Mouse (Mus musculus) MEL (cell line): ENCODE data around the gene Ablim1. TPM values are rescaled to one million over a fixed set of nuclear protein-coding genes. Genes with fewer than 3 reads are reported as not detected.

Source experiments
- DNase-seq: peaks from one replicate; pipeline ENCODE4 v3.0.0; 2011; ENCODE audit warnings: low read depth, low spot score
- H3K27ac ChIP-seq: 2 replicates; pipeline ENCODE4 v1.5.1; 2012; ENCODE audit warnings: low read depth, mild to moderate bottlenecking, control low read depth, low read length, moderate library complexity; ENCODE audit not compliant: control insufficient read depth
- H3K27me3 ChIP-seq, 2 experiments: fragments of 150-350 bp in 1 of 2; sonication (generic) in 1 of 2; 2 replicates each; pipeline ENCODE4 v1.6.1; 2012; ENCODE audit warnings: low read length in 2 of 2, mild to moderate bottlenecking in 2 of 2, improper control_type of control experiment in 1 of 2, moderate library complexity in 1 of 2; ENCODE audit not compliant: insufficient read depth in 2 of 2, control insufficient read depth in 1 of 2
- H3K36me3 ChIP-seq, 2 experiments: 2 replicates each; pipeline ENCODE4 v1.6.1; 2012 to 2014; ENCODE audit warnings: low read length in 2 of 2, improper control_type of control experiment in 1 of 2, inconsistent platforms in 1 of 2, mild to moderate bottlenecking in 1 of 2; ENCODE audit not compliant: insufficient read depth in 2 of 2, control insufficient read depth in 1 of 2
- H3K4me1 ChIP-seq, 2 experiments: fragments of 150-350 bp in 1 of 2; sonication (generic) in 1 of 2; 2 replicates each; pipeline ENCODE4 v1.6.1; 2012; ENCODE audit warnings: low read length in 2 of 2, improper control_type of control experiment in 1 of 2, mild to moderate bottlenecking in 1 of 2; ENCODE audit not compliant: insufficient read depth in 2 of 2, control insufficient read depth in 1 of 2
- H3K4me3 ChIP-seq, 2 experiments: fragments of 150-350 bp in 1 of 2; sonication (generic) in 1 of 2; 2 replicates each; pipeline ENCODE4 v1.5.1; 2012; ENCODE audit warnings: low read depth in 2 of 2, low read length in 2 of 2, mild to moderate bottlenecking in 2 of 2, moderate library complexity in 2 of 2, control low read depth in 1 of 2, improper control_type of control experiment in 1 of 2; ENCODE audit not compliant: control insufficient read depth in 1 of 2, insufficient read depth in 1 of 2
- H3K79me2 ChIP-seq: 2 replicates; pipeline ENCODE4 v1.6.1; 2012; ENCODE audit warnings: mild to moderate bottlenecking, low read length, moderate library complexity; ENCODE audit not compliant: control insufficient read depth, poor library complexity, insufficient read depth
- H3K9ac ChIP-seq: 2 replicates; pipeline ENCODE4 v1.6.1; 2012; ENCODE audit warnings: low read depth, mild to moderate bottlenecking, control low read depth, low read length, moderate library complexity; ENCODE audit not compliant: control insufficient read depth, poor library complexity, severe bottlenecking
- H3K9me3 ChIP-seq: fragments of 150-350 bp; sonication (generic); replicated peaks from 2 replicates; pipeline ENCODE4 v1.6.1; 2012; ENCODE audit warnings: mild to moderate bottlenecking, low read length, improper control_type of control experiment, moderate library complexity; ENCODE audit not compliant: insufficient read depth
- CHD2 ChIP-seq: IDR thresholded peaks from 2 replicates; pipeline ENCODE4 v1.6.1; 2011; ENCODE audit warnings: low read length, improper control_type of control experiment
- CTCF ChIP-seq, 3 experiments: IDR thresholded peaks in 2 of 3; conservative IDR thresholded peaks in 1 of 3; 2 replicates each; pipeline ENCODE4 v1.5.1; 2011 to 2012; ENCODE audit warnings: low read length in 3 of 3, low read depth in 2 of 3, mild to moderate bottlenecking in 2 of 3, improper control_type of control experiment in 1 of 3, inconsistent platforms in 1 of 3, mixed read lengths in 1 of 3, moderate library complexity in 1 of 3; ENCODE audit not compliant: control insufficient read depth in 1 of 3, insufficient read depth in 1 of 3, poor library complexity in 1 of 3, severe bottlenecking in 1 of 3
- ETS1 ChIP-seq: IDR thresholded peaks from 2 replicates; pipeline ENCODE4 v1.6.1; 2012; ENCODE audit warnings: low read depth, mild to moderate bottlenecking, inconsistent platforms, low read length, improper control_type of control experiment, moderate library complexity
- GATA1 ChIP-seq: IDR thresholded peaks from 2 replicates; pipeline ENCODE4 v1.6.1; 2011; ENCODE audit warnings: low read depth, low read length, improper control_type of control experiment
- HCFC1 ChIP-seq: IDR thresholded peaks from 2 replicates; pipeline ENCODE4 v1.6.1; 2012; ENCODE audit warnings: low read depth, mild to moderate bottlenecking, inconsistent platforms, low read length, improper control_type of control experiment, moderate library complexity
- KAT2A ChIP-seq: conservative IDR thresholded peaks from 2 replicates; pipeline ENCODE4 v1.6.1; 2012; ENCODE audit warnings: low read depth, low read length, improper control_type of control experiment, inconsistent platforms
- MAX ChIP-seq: IDR thresholded peaks from 2 replicates; pipeline ENCODE4 v1.6.1; 2011; ENCODE audit warnings: low read length, improper control_type of control experiment
- MAZ ChIP-seq: IDR thresholded peaks from 2 replicates; pipeline ENCODE4 v1.6.1; 2012; ENCODE audit warnings: low read depth, mild to moderate bottlenecking, inconsistent platforms, low read length, improper control_type of control experiment
- MYC ChIP-seq: IDR thresholded peaks from 2 replicates; pipeline ENCODE4 v1.6.1; 2011; ENCODE audit warnings: low read depth, mild to moderate bottlenecking, low read length, improper control_type of control experiment, moderate library complexity
- NELFE ChIP-seq: IDR thresholded peaks from 2 replicates; pipeline ENCODE4 v1.6.1; 2011; ENCODE audit warnings: low read depth, low read length, improper control_type of control experiment
- NRF1 ChIP-seq: IDR thresholded peaks from 2 replicates; pipeline ENCODE4 v1.6.1; 2014; ENCODE audit warnings: low read depth, mild to moderate bottlenecking, inconsistent platforms, low read length, improper control_type of control experiment, moderate library complexity; ENCODE audit not compliant: poor library complexity, insufficient read depth, severe bottlenecking
- POLR2A ChIP-seq, 2 experiments: IDR thresholded peaks; 2 replicates each; pipeline ENCODE4 v1.6.1; 2011 to 2012; ENCODE audit warnings: low read length in 2 of 2, mild to moderate bottlenecking in 2 of 2, control low read depth in 1 of 2, improper control_type of control experiment in 1 of 2, low read depth in 1 of 2, moderate library complexity in 1 of 2; ENCODE audit not compliant: control insufficient read depth in 1 of 2, insufficient read depth in 1 of 2, poor library complexity in 1 of 2
- POLR2AphosphoS5 ChIP-seq: IDR thresholded peaks from 2 replicates; pipeline ENCODE4 v1.6.1; 2012; ENCODE audit warnings: low read depth, borderline replicate concordance, mild to moderate bottlenecking, inconsistent platforms, low read length, moderate library complexity, mixed read lengths
- RAD21 ChIP-seq: IDR thresholded peaks from 2 replicates; pipeline ENCODE4 v1.6.1; 2011; ENCODE audit warnings: mild to moderate bottlenecking, low read depth, low read length, improper control_type of control experiment
- RCOR1 ChIP-seq: IDR thresholded peaks from 2 replicates; pipeline ENCODE4 v1.6.1; 2012; ENCODE audit warnings: low read depth, mild to moderate bottlenecking, inconsistent platforms, low read length, improper control_type of control experiment
- SIN3A ChIP-seq: IDR thresholded peaks from 2 replicates; pipeline ENCODE4 v1.6.1; 2012; ENCODE audit warnings: low read length, improper control_type of control experiment, inconsistent platforms
- TCF12 ChIP-seq: IDR thresholded peaks from 2 replicates; pipeline ENCODE4 v1.6.1; 2014; ENCODE audit warnings: low read depth, mild to moderate bottlenecking, inconsistent platforms, low read length, improper control_type of control experiment, moderate library complexity
- USF1 ChIP-seq: IDR thresholded peaks from 2 replicates; pipeline ENCODE4 v1.6.1; 2014; ENCODE audit warnings: low read depth, mild to moderate bottlenecking, inconsistent platforms, low read length, improper control_type of control experiment, moderate library complexity
- ZC3H11A ChIP-seq: IDR thresholded peaks from 2 replicates; pipeline ENCODE4 v1.6.1; 2012; ENCODE audit warnings: low read depth, mild to moderate bottlenecking, inconsistent platforms, low read length, improper control_type of control experiment
- ZNF384 ChIP-seq: IDR thresholded peaks from 2 replicates; pipeline ENCODE4 v1.6.1; 2012; ENCODE audit warnings: low read depth, mild to moderate bottlenecking, inconsistent platforms, low read length, improper control_type of control experiment
- polyA plus RNA-seq, 2 experiments: library from polyadenylated mRNA; stranded (reverse) in 1 of 2; unstranded in 1 of 2; fragments of >175 nt in 1 of 2; fragments of >200 nt in 1 of 2; gene quantifications; 2 replicates each; pipeline versions ENCODE4 v1.2.1 to v1.2.4; 2012; ENCODE audit warnings: low replicate concordance in 2 of 2, low read depth in 1 of 2; ENCODE audit not compliant: insufficient read length in 2 of 2, insufficient read depth in 1 of 2, missing spikeins in 1 of 2
- total RNA-seq: library from RNA; depleted of rRNA; stranded (reverse); fragments of 300-350 nt; gene quantifications from 2 replicates; pipeline ENCODE4 v1.2.3, GENCODE M21; 2012

The Ablim1 gene
- total and polyA plus RNA-seq, 3 experiments: not detected

DNA sequence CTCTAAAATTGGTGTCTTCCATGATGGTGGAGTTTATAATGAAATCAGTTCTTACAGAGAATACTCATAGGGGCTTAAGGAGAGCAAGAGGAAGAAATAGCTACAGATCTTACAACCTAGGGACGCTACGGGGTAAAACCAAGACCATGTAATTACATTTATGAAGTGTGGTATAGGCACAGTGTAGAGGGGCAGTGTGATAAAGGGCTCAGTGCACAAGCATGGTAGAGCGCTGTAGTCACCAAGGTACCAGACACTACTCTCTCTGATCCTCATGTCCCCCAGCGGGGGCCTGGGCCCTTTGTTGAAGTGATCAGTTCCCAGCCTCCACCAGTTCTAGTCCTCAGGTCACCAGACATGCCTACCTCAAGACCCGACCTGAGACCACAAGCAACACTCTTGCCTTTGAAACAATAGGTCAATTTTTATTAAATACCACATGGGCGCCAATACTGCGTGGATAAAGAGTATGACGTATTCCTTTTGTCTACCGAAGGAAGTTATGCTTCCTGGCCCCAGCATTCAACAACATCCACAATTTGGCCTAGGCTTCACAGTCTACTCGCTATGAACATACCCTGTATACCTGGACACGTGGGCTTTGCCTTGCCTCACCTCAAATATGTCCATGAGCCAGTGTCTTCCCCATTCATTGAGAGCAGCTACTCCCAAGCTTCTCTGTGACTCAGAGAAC, 213.8 kb downstream of the Ablim1 start:
- DNase-seq: no peak
- no peaks in the 10 kb centered on the region for H3K27me3 ChIP-seq
- TF ChIP-seq HCFC1: no peak
- TF ChIP-seq KAT2A: no peak
- no peak for TF ChIP-seq ZNF384
- no peak for TF ChIP-seq CHD2
- no peak for TF ChIP-seq SIN3A
- TF ChIP-seq POLR2A (IDR thresholded peaks at IDR 0.05; ENCODE audit: control insufficient read depth in 1 of 2, insufficient read depth in 1 of 2, low read depth in 1 of 2, low read length in 2 of 2, poor library complexity in 1 of 2): no peak
- no peak for TF ChIP-seq MAX
- TF ChIP-seq POLR2AphosphoS5: no peak
- TF ChIP-seq ETS1: no peak
- TF ChIP-seq ZC3H11A: no peak
- no peak for TF ChIP-seq NRF1
- TF ChIP-seq USF1: no peak
- no peak for TF ChIP-seq NELFE
- TF ChIP-seq GATA1: no peak
- no peak for TF ChIP-seq MAZ
- no peak for TF ChIP-seq MYC
- no peak overlapping the region for H3K9ac ChIP-seq
- no peaks in the 10 kb centered on the region for H3K9me3 ChIP-seq
- no peaks in the 10 kb centered on the region for H3K4me1 ChIP-seq
- no peaks in the 10 kb centered on the region for H3K36me3 ChIP-seq
- H3K79me2 ChIP-seq: no peaks in the 10 kb centered on the region
- H3K27ac ChIP-seq: no peak overlapping the region
- no peak overlapping the region for H3K4me3 ChIP-seq

DNA sequence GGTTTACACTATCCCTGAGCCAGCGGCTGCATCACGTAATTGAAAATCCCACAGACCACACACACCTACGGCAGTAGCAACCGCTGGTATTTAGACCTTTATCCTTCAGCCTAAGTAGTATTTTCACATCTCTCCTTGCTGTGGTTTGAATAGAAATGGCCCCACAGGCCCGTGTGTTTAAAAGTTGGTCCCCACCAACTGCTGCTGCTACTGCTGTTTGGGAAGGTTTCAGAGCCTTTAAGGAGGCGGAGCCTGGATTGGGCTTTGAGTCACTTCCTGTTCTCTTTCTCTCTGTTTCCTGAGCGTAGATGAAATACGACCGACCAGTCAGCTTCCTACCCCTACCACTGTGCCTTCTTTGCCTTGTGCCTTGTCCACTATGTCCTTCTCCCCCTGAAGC, 214.7 kb downstream of the Ablim1 start:
- Histone ChIP-seq H3K4me3 (no peak overlapping the region), H3K27ac (no peak overlapping the region), H3K27me3 (no peaks in the 10 kb centered on the region), H3K4me1 (no peaks in the 10 kb centered on the region), H3K79me2 (no peaks in the 10 kb centered on the region), H3K36me3 (no peaks in the 10 kb centered on the region), H3K9ac (no peak overlapping the region), H3K9me3 (no peaks in the 10 kb centered on the region)
- no peak for DNase-seq
- TF ChIP-seq TCF12: no peak
- TF ChIP-seq POLR2AphosphoS5: no peak

DNA sequence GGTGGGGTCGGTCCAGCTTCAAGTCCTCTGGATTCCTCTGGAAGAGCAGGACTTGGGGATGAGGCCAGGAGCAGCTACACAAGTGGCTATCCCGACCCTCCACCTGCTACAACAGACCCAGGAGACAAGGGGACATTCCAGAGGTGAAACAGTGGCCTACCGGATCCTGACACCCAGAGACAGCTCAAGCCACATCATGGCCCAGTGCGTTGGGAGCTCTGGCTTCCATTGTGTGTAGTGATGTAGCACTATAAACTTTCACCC, 215.7 kb downstream of the Ablim1 start:
- no peak overlapping the region for H3K27ac ChIP-seq
- no peaks in the 10 kb centered on the region for H3K9me3 ChIP-seq
- no peak overlapping the region for H3K4me3 ChIP-seq
- no peaks in the 10 kb centered on the region for H3K36me3 ChIP-seq
- TF ChIP-seq USF1 (no peak), CTCF (IDR thresholded peaks at IDR 0.05 in 2 of 3, conservative IDR thresholded peaks at IDR 0.05 in 1 of 3; ENCODE audit: control insufficient read depth in 1 of 3, insufficient read depth in 1 of 3, low read depth in 2 of 3, low read length in 3 of 3, poor library complexity in 1 of 3, severe bottlenecking in 1 of 3) (no peak), RCOR1 (no peak), RAD21 (no peak), NRF1 (no peak)
- no peak overlapping the region for H3K9ac ChIP-seq
- H3K4me1 ChIP-seq: no peaks in the 10 kb centered on the region
- no peaks in the 10 kb centered on the region for H3K79me2 ChIP-seq
- no peak for DNase-seq
- H3K27me3 ChIP-seq: no peaks in the 10 kb centered on the region
